Mouse (Mus musculus) small intestine, adult 2 months (tissue): ENCODE data around the gene Cabp7.

ENCODE experiments used
- CTCF ChIP-seq: fragments of 200-500 bp; IDR thresholded peaks from 2 replicates; pipeline ENCODE4 v1.5.1; 2012; ENCODE audit warnings: low read depth, mild to moderate bottlenecking, control low read depth, inconsistent platforms, low read length, moderate library complexity, mixed read lengths; ENCODE audit not compliant: insufficient replicate concordance, insufficient read length; ENCODE audit errors: extremely low read depth
- POLR2A ChIP-seq: fragments of 200-500 bp; IDR thresholded peaks from 2 replicates; pipeline ENCODE4 v1.6.1; 2012; ENCODE audit warnings: low read depth, mild to moderate bottlenecking, control low read depth, inconsistent platforms, low read length, moderate library complexity

GRCm38 (mm10) chr11:4737682-4738081 is 8.9 kb downstream of the Cabp7 start:
- TF ChIP-seq CTCF (no peak), POLR2A (no peak)
